Mouse (Mus musculus): ENCODE measurements around the gene Speer2. TPM values are rescaled to one million over a fixed set of nuclear protein-coding genes. Genes with fewer than 3 reads are reported as not detected.

The Speer2 gene
- not detected for total RNA-seq (2021)
- long read RNA-seq = 0 reads

GRCm38 (mm10) chr16:69863644-69864043 lies at the start of gene Speer2:
Gene Speer2 (minus strand): TSS chr16:69863744.
- no peak for DNase-seq (ENCODE audit: low spot score in 2 of 2)

GRCm38 (mm10) chr16:69904303-69904702 lies 40.8 kb upstream of the Speer2 start:
- DNase-seq (ENCODE audit: low spot score in 2 of 2) = no peak

- DNase-seq (ENCODE audit: low spot score in 2 of 2) = no peak
Measured at GRCm38 (mm10) chr16:69880712-69881111, 17.2 kb upstream of the Speer2 start.

- no peak for DNase-seq (ENCODE audit: low spot score in 2 of 2)
Measured at GRCm38 (mm10) chr16:69836628-69837027, 26.9 kb downstream of the Speer2 start.

- DNase-seq (ENCODE audit: low spot score in 2 of 2) = no peak
Measured at GRCm38 (mm10) chr16:69813652-69814051, 49.9 kb downstream of the Speer2 start.

All from layer of hippocampus, adult 18-20 months (tissue).